Mouse (Mus musculus) liver, postnatal 0 days (tissue): ENCODE data around the gene Dpy30. TPM values are rescaled to one million over a fixed set of nuclear protein-coding genes. Genes with fewer than 3 reads are reported as not detected.
A peak's percentile ranks its signal among the peaks of the same experiment; 100 is the strongest.

Experiments
- ATAC-seq: fragments of 200-750 bp; cut with Nextera tagmentation; 2 replicates; pipeline ENCODE4 v1.8.0; 2017; ENCODE audit warnings: mild to moderate bottlenecking, moderate library complexity
- DNase-seq: peaks from one replicate; pipeline ENCODE4 v3.0.0-alpha.2; 2016
- H3K27ac ChIP-seq: fragments of 300-500 bp; sonication (generic); 2 replicates; pipeline ENCODE4 v1.5.1; 2014; ENCODE audit warnings: antibody characterized with exemption, moderate library complexity, mild to moderate bottlenecking, low read depth
- H3K27me3 ChIP-seq: fragments of 300-500 bp; sonication (generic); 2 replicates; pipeline ENCODE4 v1.6.1; 2014; ENCODE audit warnings: low read length, control low read depth, mixed read lengths; ENCODE audit not compliant: insufficient read depth
- H3K36me3 ChIP-seq: fragments of 300-500 bp; sonication (generic); replicated peaks from 2 replicates; pipeline ENCODE4 v1.6.1; 2014; ENCODE audit warnings: mild to moderate bottlenecking, control low read depth, low read length, moderate library complexity, mixed read lengths; ENCODE audit not compliant: insufficient read depth
- H3K4me1 ChIP-seq: fragments of 300-500 bp; sonication (generic); 2 replicates; pipeline ENCODE4 v1.6.1; 2014; ENCODE audit warnings: antibody characterized with exemption, mild to moderate bottlenecking, control low read depth; ENCODE audit not compliant: insufficient read depth
- H3K4me2 ChIP-seq: fragments of 300-500 bp; sonication (generic); 2 replicates; pipeline ENCODE4 v1.6.1; 2014; ENCODE audit warnings: low read depth, mild to moderate bottlenecking, low read length, moderate library complexity, mixed read lengths
- H3K4me3 ChIP-seq: fragments of 300-500 bp; sonication (generic); 2 replicates; pipeline ENCODE4 v1.5.1; 2014; ENCODE audit warnings: low read depth, low read length
- H3K9ac ChIP-seq: fragments of 300-500 bp; sonication (generic); replicated peaks from 2 replicates; pipeline ENCODE4 v1.6.1; 2014; ENCODE audit warnings: mild to moderate bottlenecking, moderate library complexity
- H3K9me3 ChIP-seq: fragments of 300-500 bp; sonication (generic); 2 replicates; pipeline ENCODE4 v1.6.1; 2016; ENCODE audit warnings: mild to moderate bottlenecking, control low read depth, low read length, mixed read lengths
- CTCF ChIP-seq: sonication (generic); IDR thresholded peaks from 2 replicates; pipeline ENCODE4 v1.5.1; 2016; ENCODE audit warnings: antibody characterized with exemption, low read depth
- EP300 ChIP-seq: IDR thresholded peaks from 2 replicates; pipeline ENCODE4 v1.6.1; 2016; ENCODE audit warnings: antibody characterized with exemption, low read depth, mild to moderate bottlenecking
- WGBS: fragments of 180-500 bp; shearing (Covaris S2); extraction: QIAGEN DNeasy Blood & Tissue Kit; methylation state at CpG from one replicate; pipeline ENCODE4 v1.1.7; 2014; ENCODE audit not compliant: insufficient replicate concordance; 5-methylcytosine and 5-hydroxymethylcytosine counted together
- polyA plus RNA-seq: library from polyadenylated mRNA; unstranded; fragments of >200 nt; fragmentation: Nextera tagmentation; extraction: Ambion mirVana; gene quantifications from 2 replicates; pipeline ENCODE4 v1.2.1, GENCODE M21; 2015

Gene Dpy30
- polyA plus RNA-seq, 1 experiment from 2014 or later, result 96.3 TPM

DNA sequence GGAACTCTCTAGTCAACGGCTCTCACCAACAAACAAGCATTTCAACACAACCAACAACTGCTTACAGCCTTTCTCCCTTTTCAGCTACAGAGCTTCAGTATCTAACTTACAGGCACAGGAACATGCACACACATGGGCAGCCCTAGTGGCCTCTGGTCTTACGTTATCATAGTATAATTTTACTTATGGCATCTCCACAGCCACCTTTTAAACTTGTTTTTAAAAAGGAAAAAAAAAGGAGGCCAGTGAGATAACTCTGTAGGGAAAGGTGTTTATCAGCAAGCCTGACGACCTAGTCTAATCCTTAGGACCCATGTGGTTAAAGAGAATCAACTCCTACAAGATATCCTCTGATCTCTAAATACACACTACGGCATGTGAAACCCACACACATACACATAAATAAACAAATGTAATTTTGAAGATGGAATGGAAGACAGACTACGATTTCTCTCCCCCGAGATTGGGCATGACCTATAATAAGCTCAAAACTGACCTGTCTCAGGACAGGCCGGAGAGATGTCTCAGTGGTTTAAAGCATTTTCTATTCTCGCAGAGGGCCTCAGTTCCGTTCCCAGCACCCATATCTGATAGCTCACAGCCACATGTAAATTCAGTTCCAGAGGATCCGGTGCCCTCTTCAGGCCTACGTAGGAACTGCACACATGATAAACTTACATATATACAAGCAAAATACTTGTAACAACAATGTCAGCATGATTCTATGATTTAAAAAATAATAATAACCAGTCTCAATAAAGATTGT is 56.1 kb downstream of the Dpy30 start:
- Histone ChIP-seq H3K9ac (no peak overlapping the region), H3K27ac (peak overlapping the region; percentile 85), H3K4me3 (no peak overlapping the region), H3K4me1 (peaks cover 58% of the 10 kb centered on the region), H3K9me3 (0 out of 2 replicates have a peak, but pooled peaks cover 5% of the 10 kb centered on the region), H3K4me2 (peak overlapping the region; percentile 48), H3K36me3 (peaks cover 3% of the 10 kb centered on the region; the same call in 1 of the 2 replicates), H3K27me3 (no peaks in the 10 kb centered on the region)
- ATAC-seq, result peak; percentile 92
- 66% methylated on average over 11 of the region's 11 CpGs for WGBS
- TF ChIP-seq CTCF, result peak; percentile 56
- peak; percentile 100 for TF ChIP-seq EP300
- DNase-seq, result no peak

- 30% methylated on average over 1 of the region's 1 CpGs for WGBS
- H3K4me1 ChIP-seq, result peaks cover 42% of the 10 kb centered on the region
- DNase-seq (no peak), ATAC-seq (no peak)
- H3K9me3 ChIP-seq, result 0 out of 2 replicates have a peak, but pooled peaks cover 5% of the 10 kb centered on the region
- H3K4me2 ChIP-seq, result no peak overlapping the region
- H3K4me3 ChIP-seq, result no peak overlapping the region
- peaks cover 3% of the 10 kb centered on the region; the same call in 1 of the 2 replicates for H3K36me3 ChIP-seq
- H3K9ac ChIP-seq, result no peak overlapping the region; the same call in 1 of the 2 replicates
- TF ChIP-seq EP300, result no peak
- no peak for TF ChIP-seq CTCF
- H3K27me3 ChIP-seq, result no peaks in the 10 kb centered on the region
- no peak overlapping the region; the same call in 1 of the 2 replicates for H3K27ac ChIP-seq
Measured at GRCm38 (mm10) chr17:74265636-74266035, 58.1 kb downstream of the Dpy30 start.

- no peak overlapping the region for H3K4me2 ChIP-seq
- H3K4me3 ChIP-seq, result no peak overlapping the region
- H3K36me3 ChIP-seq, result peaks cover 3% of the 10 kb centered on the region; the same call in 1 of the 2 replicates
- WGBS, result 27% methylated on average over 5 of the region's 5 CpGs
- H3K27ac ChIP-seq, result no peak overlapping the region; the same call in 1 of the 2 replicates
- H3K9me3 ChIP-seq, result 0 out of 2 replicates have a peak, but pooled peaks cover 5% of the 10 kb centered on the region
- no peak for DNase-seq
- peaks cover 42% of the 10 kb centered on the region for H3K4me1 ChIP-seq
- TF ChIP-seq CTCF (no peak), EP300 (no peak)
- H3K27me3 ChIP-seq, result no peaks in the 10 kb centered on the region
- ATAC-seq, result no peak
- H3K9ac ChIP-seq, result no peak overlapping the region; the same call in 1 of the 2 replicates
Measured at GRCm38 (mm10) chr17:74265156-74265505, 58.6 kb downstream of the Dpy30 start.

DNA sequence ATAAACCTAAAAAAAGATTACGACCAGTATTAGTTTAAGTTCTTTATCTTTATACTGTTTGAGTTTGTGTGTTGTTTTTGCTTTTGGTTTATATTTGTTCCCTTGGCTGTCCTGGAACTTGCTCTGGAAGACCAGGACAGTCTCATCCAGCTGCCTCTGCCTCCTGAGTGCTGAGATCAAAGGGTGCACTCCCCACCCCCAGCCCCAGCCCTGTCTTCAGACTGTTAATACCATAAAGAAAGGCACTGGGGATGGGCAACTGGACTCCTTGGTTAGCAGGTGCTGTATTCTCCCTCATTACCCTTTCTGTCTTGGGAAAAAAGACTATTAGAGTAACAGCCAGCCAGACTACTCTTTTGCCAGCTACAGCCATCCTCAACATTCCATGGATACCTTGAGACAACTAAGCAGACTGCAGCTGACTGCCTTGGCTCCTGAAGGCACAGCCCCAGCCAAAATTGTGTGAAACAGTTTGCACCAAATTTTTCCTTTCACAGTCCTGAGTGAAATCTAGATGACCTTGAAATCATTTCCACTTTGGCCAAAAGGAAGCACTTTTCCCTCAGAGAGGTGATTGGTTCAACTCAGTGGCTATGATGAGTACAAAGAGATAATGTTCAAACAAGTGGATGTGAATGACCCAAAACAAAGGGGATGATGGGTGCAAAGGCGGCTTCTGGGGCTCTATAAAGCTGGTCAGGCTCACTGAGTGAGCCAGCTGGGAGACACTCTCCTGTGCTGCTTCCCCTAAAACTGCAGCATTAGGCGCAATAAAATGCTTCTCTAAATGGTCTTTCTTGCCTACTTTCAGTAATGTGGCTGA is 59.2 kb downstream of the Dpy30 start:
- DNase-seq (no peak), ATAC-seq (no peak)
- Histone ChIP-seq H3K9ac (no peak overlapping the region), H3K9me3 (0 out of 2 replicates have a peak, but pooled peaks cover 5% of the 10 kb centered on the region), H3K4me1 (peaks cover 37% of the 10 kb centered on the region), H3K4me3 (no peak overlapping the region), H3K4me2 (no peak overlapping the region), H3K27me3 (no peaks in the 10 kb centered on the region), H3K27ac (peak overlapping the region; percentile 8; the same call in 1 of the 2 replicates), H3K36me3 (peaks cover 3% of the 10 kb centered on the region; the same call in 1 of the 2 replicates)
- no peak for TF ChIP-seq EP300
- no peak for TF ChIP-seq CTCF
- WGBS, result 67% methylated on average over 3 of the region's 3 CpGs

DNA sequence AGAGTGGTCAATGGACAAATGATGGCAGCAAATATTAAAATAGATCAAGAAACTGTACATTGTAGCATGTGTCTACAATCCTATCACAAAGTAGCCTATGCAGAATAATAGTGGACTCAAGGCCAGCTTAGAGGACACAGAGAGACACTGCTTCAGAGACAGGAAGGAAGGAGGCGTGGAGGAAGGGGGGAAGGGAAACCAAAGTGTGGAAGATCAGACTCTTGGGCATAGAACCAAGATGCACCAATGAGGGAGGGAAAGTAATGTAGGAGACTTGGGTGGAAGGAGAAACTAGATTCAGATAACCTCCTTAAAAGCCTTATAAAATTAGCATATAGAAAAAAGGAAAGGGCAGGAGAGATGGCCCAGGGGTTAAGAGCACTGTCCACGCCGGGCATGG is 61.3 kb downstream of the Dpy30 start:
- Histone ChIP-seq H3K27me3 (no peaks in the 10 kb centered on the region), H3K9ac (no peak overlapping the region), H3K4me2 (no peak overlapping the region), H3K9me3 (no peaks in the 10 kb centered on the region), H3K4me3 (no peak overlapping the region), H3K36me3 (peaks cover 5% of the 10 kb centered on the region; the same call in 1 of the 2 replicates), H3K4me1 (peaks cover 32% of the 10 kb centered on the region), H3K27ac (no peak overlapping the region)
- TF ChIP-seq CTCF, result no peak
- TF ChIP-seq EP300, result no peak
- 80% methylated on average over 3 of the region's 3 CpGs for WGBS
- DNase-seq, result no peak
- no peak for ATAC-seq

Other genes with a start within 250 kb of the Dpy30 start
- 66.5 and 67.9 TPM in 2 replicates for gene Memo1, start 28.4 kb downstream of the Dpy30 start, polyA plus RNA-seq
- gene Spast, start 15.0 kb upstream of the Dpy30 start, polyA plus RNA-seq, result 5.8 and 5.9 TPM in 2 replicates
- gene Slc30a6, start 71.7 kb upstream of the Dpy30 start, polyA plus RNA-seq, result 16.5 and 16.9 TPM in 2 replicates
- 0.50 and 0.53 TPM in 2 replicates for gene Nlrc4, start 135.2 kb upstream of the Dpy30 start, polyA plus RNA-seq
- gene Yipf4, start 165.5 kb upstream of the Dpy30 start, polyA plus RNA-seq, result 59.5 and 67.1 TPM in 2 replicates
- gene Birc6, start 204.4 kb upstream of the Dpy30 start, polyA plus RNA-seq, result 31.2 and 40.6 TPM in 2 replicates